Mouse (Mus musculus) midbrain, embryonic 12.5 days (tissue): ENCODE data around the gene Acsl3. TPM values are rescaled to one million over a fixed set of nuclear protein-coding genes. Genes with fewer than 3 reads are reported as not detected.

ENCODE experiments used
- ATAC-seq: fragments of 200-750 bp; cut with Nextera tagmentation; 2 replicates; pipeline ENCODE4 v1.8.0; 2017; ENCODE audit warnings: low read depth, moderate TSS enrichment, moderate library complexity; ENCODE audit not compliant: low FRiP score
- H3K27ac ChIP-seq: fragments of 300-500 bp; sonication (generic); replicated peaks from 2 replicates; pipeline ENCODE4 v1.5.1; 2016; ENCODE audit warnings: mild to moderate bottlenecking
- H3K27me3 ChIP-seq: fragments of 300-500 bp; sonication (generic); 2 replicates; pipeline ENCODE4 v1.6.1; 2016; ENCODE audit warnings: mild to moderate bottlenecking
- H3K36me3 ChIP-seq: fragments of 300-500 bp; sonication (generic); 2 replicates; pipeline ENCODE4 v1.6.1; 2016
- H3K4me1 ChIP-seq: fragments of 300-500 bp; sonication (generic); 2 replicates; pipeline ENCODE4 v1.6.1; 2016
- H3K4me2 ChIP-seq: fragments of 300-500 bp; sonication (generic); replicated peaks from 2 replicates; pipeline ENCODE4 v1.6.1; 2016; ENCODE audit warnings: mild to moderate bottlenecking, moderate library complexity
- H3K4me3 ChIP-seq: fragments of 300-500 bp; sonication (generic); 2 replicates; pipeline ENCODE4 v1.5.1; 2016; ENCODE audit warnings: mild to moderate bottlenecking
- H3K9ac ChIP-seq: fragments of 300-500 bp; sonication (generic); replicated peaks from 2 replicates; pipeline ENCODE4 v1.6.1; 2016; ENCODE audit warnings: mild to moderate bottlenecking, moderate library complexity
- H3K9me3 ChIP-seq: fragments of 300-500 bp; sonication (generic); 2 replicates; pipeline ENCODE4 v1.6.1; 2016; ENCODE audit warnings: mild to moderate bottlenecking
- WGBS: fragments of 180-500 bp; shearing (Covaris S2); methylation state at CpG from one replicate; pipeline ENCODE4 v1.1.7; 2016; 5-methylcytosine and 5-hydroxymethylcytosine counted together
- polyA plus RNA-seq: library from polyadenylated mRNA; unstranded; fragments of >200 nt; fragmentation: Nextera tagmentation; extraction: Ambion mirVana; gene quantifications from 2 replicates; pipeline ENCODE4 v1.2.1, GENCODE M21; 2016

Gene Acsl3
- polyA plus RNA-seq, 1 experiment from 2014 or later: 92.8 TPM

DNA sequence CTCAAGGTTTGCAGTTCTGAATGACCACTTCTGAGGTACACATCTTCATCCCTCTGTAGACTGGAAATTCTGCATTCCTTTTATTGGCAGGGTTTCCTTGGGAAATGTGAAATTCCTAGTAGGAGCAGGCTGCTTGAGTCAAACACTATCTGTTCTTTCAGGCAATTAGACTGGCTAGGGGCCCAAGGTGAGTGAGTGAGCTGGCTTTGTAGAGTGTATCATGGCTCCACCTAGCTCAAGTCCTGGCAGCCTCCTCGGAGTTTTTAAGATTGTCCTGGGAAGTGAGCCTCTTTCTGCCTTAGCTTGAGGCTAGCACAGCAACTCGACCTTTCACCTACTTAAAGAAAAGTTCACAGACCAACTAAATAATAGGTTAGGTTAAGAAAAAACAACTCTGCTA, 1.2 kb upstream of the Acsl3 start:
- Histone ChIP-seq H3K4me1 (peaks cover 28% of the 10 kb centered on the region), H3K27me3 (no peaks in the 10 kb centered on the region), H3K36me3 (no peaks in the 10 kb centered on the region), H3K9me3 (no peaks in the 10 kb centered on the region), H3K4me3 (no peak overlapping the region), H3K9ac (no peak overlapping the region), H3K4me2 (no peak overlapping the region), H3K27ac (no peak overlapping the region)
- 11% methylated on average over 2 of the region's 2 CpGs for WGBS
- ATAC-seq: no peak

DNA sequence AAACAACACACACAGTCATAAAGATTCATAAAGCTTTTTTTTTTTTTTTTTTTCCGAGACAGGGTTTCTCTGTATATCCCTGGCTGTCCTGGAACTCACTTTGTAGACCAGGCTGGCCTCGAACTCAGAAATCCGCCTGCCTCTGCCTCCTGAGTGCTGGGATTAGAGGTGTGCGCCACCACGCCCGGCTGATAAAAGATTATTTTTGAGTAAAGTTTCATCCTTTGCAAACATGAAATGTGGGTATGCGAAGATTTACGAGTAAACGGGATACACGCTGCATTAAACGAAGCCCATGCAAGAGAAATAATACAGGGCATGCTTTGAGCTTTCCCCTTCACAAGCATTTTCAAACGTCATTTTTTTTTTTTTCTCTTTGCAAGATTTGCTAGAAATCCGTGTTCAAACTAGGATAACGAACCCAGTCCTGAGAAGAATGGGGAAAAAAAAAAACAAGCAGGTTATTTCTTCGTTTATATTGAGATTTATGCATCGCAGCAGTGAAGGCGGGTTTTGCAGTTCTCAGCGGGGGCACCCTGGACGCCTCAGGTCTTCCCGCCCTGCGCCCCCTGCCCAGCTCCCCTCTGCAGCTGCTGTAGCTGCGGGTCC, 500 bp upstream of the Acsl3 start:
- peak overlapping the region; percentile 95 for H3K4me3 ChIP-seq
- WGBS: 29% methylated on average over 22 of the region's 22 CpGs
- no peak for ATAC-seq
- peak overlapping the region; percentile 98 for H3K27ac ChIP-seq
- H3K9ac ChIP-seq: no peak overlapping the region; the same call in 1 of the 2 replicates
- H3K27me3 ChIP-seq: no peaks in the 10 kb centered on the region
- H3K4me1 ChIP-seq: peaks cover 30% of the 10 kb centered on the region
- no peaks in the 10 kb centered on the region for H3K9me3 ChIP-seq
- no peaks in the 10 kb centered on the region for H3K36me3 ChIP-seq
- peak overlapping the region; percentile 81 for H3K4me2 ChIP-seq

DNA sequence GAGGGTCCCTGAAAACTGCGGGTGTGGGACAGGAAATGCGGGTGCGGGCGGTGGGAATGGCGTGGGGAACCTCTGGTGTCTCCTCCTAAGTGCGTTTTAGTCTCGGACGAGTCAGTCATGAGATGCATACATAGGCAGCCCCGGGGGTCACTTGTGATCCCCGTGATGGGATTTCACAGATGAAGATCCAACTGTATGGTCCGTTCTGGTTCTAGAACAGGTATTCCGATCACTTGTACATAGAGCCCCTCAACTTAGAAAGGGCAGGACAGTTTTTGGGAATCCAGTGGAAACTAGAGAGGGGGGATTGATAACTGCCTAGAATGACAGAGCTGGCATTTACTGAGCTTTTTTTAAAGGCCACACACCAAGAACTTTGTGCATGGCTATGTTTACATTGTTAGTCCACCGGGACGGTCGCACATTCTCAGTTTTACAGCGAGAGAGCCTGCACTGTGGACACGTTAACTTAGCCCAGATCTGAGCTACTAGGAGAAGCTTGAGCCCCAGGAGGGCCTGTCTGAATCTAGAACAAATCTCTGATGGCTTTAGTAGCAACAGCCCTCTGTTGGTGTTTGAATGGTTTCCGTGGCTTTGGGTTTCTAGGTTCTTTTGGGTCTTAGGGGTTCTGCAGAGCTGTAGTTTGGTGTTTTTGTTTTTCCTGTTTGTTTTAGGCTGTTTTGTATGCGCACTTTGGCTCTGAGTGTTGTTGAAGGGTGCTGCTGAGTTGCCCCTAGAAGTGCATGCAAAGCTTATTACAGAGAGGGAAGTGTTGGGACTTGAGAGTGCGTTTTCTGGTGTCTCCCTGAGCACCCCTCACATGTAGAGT, 1.0 kb downstream of the Acsl3 start:
- 0 out of 2 replicates have a peak, but pooled peaks cover 2% of the 10 kb centered on the region for H3K36me3 ChIP-seq
- peak overlapping the region; percentile 95 for H3K4me3 ChIP-seq
- H3K4me2 ChIP-seq: peak overlapping the region; percentile 81
- H3K9me3 ChIP-seq: no peaks in the 10 kb centered on the region
- 1% methylated on average over 20 of the region's 20 CpGs for WGBS
- H3K9ac ChIP-seq: peak overlapping the region; percentile 98
- no peak; the same call in 1 of the 2 replicates for ATAC-seq
- peaks cover 30% of the 10 kb centered on the region for H3K4me1 ChIP-seq
- peak overlapping the region; percentile 98 for H3K27ac ChIP-seq
- no peaks in the 10 kb centered on the region for H3K27me3 ChIP-seq

GRCm38 (mm10) chr1:78659270-78659823, 1.7 kb downstream of the Acsl3 start:
- H3K9ac ChIP-seq: peak overlapping the region; percentile 98
- H3K9me3 ChIP-seq: no peaks in the 10 kb centered on the region
- H3K4me2 ChIP-seq: peak overlapping the region; percentile 81
- H3K4me3 ChIP-seq: peak overlapping the region; percentile 95
- WGBS: 28% methylated on average over 4 of the region's 4 CpGs
- peaks cover 30% of the 10 kb centered on the region for H3K4me1 ChIP-seq
- H3K36me3 ChIP-seq: peaks cover 9% of the 10 kb centered on the region
- ATAC-seq: no peak
- 0 out of 2 replicates have a peak overlapping the region, but pooled peaks have one; percentile 98 for H3K27ac ChIP-seq
- H3K27me3 ChIP-seq: no peaks in the 10 kb centered on the region

- Histone ChIP-seq H3K9ac (no peak overlapping the region), H3K4me3 (no peak overlapping the region), H3K4me1 (peaks cover 22% of the 10 kb centered on the region), H3K9me3 (no peaks in the 10 kb centered on the region), H3K27ac (no peak overlapping the region), H3K27me3 (no peaks in the 10 kb centered on the region), H3K36me3 (peaks cover 50% of the 10 kb centered on the region), H3K4me2 (no peak overlapping the region)
- ATAC-seq: no peak
- 93% methylated on average over 4 of the region's 4 CpGs for WGBS
These were observed 6.7 kb downstream of the Acsl3 start for GRCm38 (mm10) chr1:78664326-78664725.

- Histone ChIP-seq H3K27me3 (no peaks in the 10 kb centered on the region), H3K4me3 (no peak overlapping the region), H3K4me2 (no peak overlapping the region), H3K4me1 (peaks cover 7% of the 10 kb centered on the region), H3K9me3 (no peaks in the 10 kb centered on the region), H3K27ac (no peak overlapping the region), H3K9ac (no peak overlapping the region), H3K36me3 (peaks cover 50% of the 10 kb centered on the region)
- no peak for ATAC-seq
- 96% methylated on average over 9 of the region's 9 CpGs for WGBS
These were observed 8.4 kb downstream of the Acsl3 start for GRCm38 (mm10) chr1:78665954-78666499.

DNA sequence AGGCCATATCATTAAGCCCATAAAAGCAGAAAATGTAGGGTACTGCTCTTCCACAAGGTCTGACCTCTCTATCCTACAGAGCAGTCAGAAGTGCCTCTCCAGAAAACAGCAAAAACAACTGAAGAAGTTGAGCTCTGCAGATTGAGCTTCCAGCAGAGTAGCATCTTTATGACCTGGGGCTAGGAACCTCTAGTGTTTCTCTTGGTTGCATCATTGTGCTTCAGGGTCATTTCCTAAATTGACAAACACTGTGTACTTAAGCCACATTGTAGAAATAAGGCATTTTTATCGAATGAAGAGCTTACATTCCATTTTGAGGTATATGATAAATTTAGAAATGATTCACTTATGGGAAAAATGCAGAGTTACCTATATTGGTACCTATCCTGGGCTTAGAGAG, 9.0 kb downstream of the Acsl3 start:
- peaks cover 50% of the 10 kb centered on the region for H3K36me3 ChIP-seq

GRCm38 (mm10) chr1:78682291-78682690, 24.7 kb downstream of the Acsl3 start:
- H3K9me3 ChIP-seq: no peaks in the 10 kb centered on the region
- H3K9ac ChIP-seq: no peak overlapping the region
- no peak for ATAC-seq
- WGBS: 93% methylated on average over 3 of the region's 3 CpGs
- H3K4me3 ChIP-seq: no peak overlapping the region
- no peak overlapping the region for H3K27ac ChIP-seq
- no peak overlapping the region for H3K4me2 ChIP-seq
- H3K27me3 ChIP-seq: no peaks in the 10 kb centered on the region
- H3K4me1 ChIP-seq: no peaks in the 10 kb centered on the region
- 0 out of 2 replicates have a peak, but pooled peaks cover 3% of the 10 kb centered on the region for H3K36me3 ChIP-seq

More for the DNA sequence above, 9.0 kb downstream of the Acsl3 start:
- ATAC-seq: no peak
- H3K4me3 ChIP-seq: no peak overlapping the region
- H3K27ac ChIP-seq: no peak overlapping the region
- no peak overlapping the region for H3K9ac ChIP-seq
- WGBS: 86% methylated on average over 1 of the region's 1 CpGs
- H3K9me3 ChIP-seq: no peaks in the 10 kb centered on the region
- H3K4me2 ChIP-seq: no peak overlapping the region
- no peaks in the 10 kb centered on the region for H3K27me3 ChIP-seq
- H3K4me1 ChIP-seq: peaks cover 1% of the 10 kb centered on the region; the same call in 1 of the 2 replicates

DNA sequence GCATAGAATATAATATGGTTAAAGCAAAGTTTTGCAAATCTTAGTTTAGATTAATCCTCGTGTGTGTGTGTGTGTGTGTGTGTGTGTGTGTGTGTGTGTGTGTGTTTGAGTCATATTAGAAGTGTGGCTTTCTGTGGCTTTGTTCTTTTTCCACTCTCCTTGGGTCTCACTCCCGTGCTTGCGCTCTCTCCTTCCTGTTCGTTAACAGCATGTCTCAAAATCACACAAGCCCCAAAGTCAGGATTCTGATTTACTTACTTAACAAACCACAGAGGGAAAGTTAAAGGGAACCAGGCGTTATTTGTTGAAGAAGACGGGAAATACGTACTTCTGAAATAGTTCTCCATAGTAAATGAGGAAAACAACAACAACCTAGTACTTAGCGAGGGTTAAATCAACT, 26.5 kb downstream of the Acsl3 start:
- Histone ChIP-seq H3K9ac (no peak overlapping the region), H3K36me3 (peaks cover 11% of the 10 kb centered on the region; the same call in 1 of the 2 replicates), H3K27ac (no peak overlapping the region), H3K4me2 (no peak overlapping the region), H3K27me3 (no peaks in the 10 kb centered on the region), H3K4me1 (no peaks in the 10 kb centered on the region), H3K4me3 (no peak overlapping the region), H3K9me3 (no peaks in the 10 kb centered on the region)
- 89% methylated on average over 8 of the region's 8 CpGs for WGBS
- no peak for ATAC-seq

- Histone ChIP-seq H3K36me3 (peaks cover 25% of the 10 kb centered on the region), H3K27me3 (no peaks in the 10 kb centered on the region), H3K9ac (no peak overlapping the region), H3K4me2 (no peak overlapping the region), H3K4me1 (no peaks in the 10 kb centered on the region), H3K9me3 (no peaks in the 10 kb centered on the region), H3K27ac (no peak overlapping the region), H3K4me3 (no peak overlapping the region)
- ATAC-seq: no peak
These were observed 29.2 kb downstream of the Acsl3 start for GRCm38 (mm10) chr1:78686872-78687271.

GRCm38 (mm10) chr1:78688149-78688548, 30.5 kb downstream of the Acsl3 start:
- 88% methylated on average over 7 of the region's 7 CpGs for WGBS
- peaks cover 35% of the 10 kb centered on the region for H3K36me3 ChIP-seq

More at GRCm38 (mm10) chr1:78688149-78688548, 30.5 kb downstream of the Acsl3 start:
- Histone ChIP-seq H3K27me3 (no peaks in the 10 kb centered on the region), H3K9ac (no peak overlapping the region), H3K4me1 (no peaks in the 10 kb centered on the region), H3K4me3 (no peak overlapping the region), H3K9me3 (no peaks in the 10 kb centered on the region), H3K4me2 (no peak overlapping the region), H3K27ac (no peak overlapping the region)
- no peak for ATAC-seq
